10 mouse cellular contexts compared by ENCODE assay signal in the genomic region with DNA sequence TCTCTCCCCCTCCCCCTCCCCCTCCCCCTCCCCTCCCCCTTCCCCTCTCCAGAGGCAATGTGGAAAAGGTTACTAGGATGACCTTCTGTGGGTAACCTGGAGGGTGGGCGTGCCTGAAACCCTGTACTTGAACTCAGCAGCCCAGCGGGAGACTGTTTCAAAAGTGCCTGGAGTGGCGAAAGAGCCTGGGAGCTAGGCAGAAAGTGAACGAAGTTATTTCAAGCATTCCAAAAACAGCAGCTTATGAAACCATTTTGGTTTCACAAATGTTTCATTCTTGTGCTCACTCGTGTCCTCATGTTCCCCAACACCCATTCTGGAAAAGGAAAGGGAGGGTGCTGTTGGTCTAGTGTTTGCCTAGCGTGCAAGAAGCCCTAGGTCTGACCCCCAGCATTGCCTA. TPM values are rescaled to one million over a fixed set of nuclear protein-coding genes. Genes with fewer than 3 reads are reported as not detected.
DNase-seq lines count a peak whose midpoint lies in the region; ATAC-seq lines count a peak whose summit lies in the region.
"Had no signal": no experiment of that assay in that cellular context is flagged by ENCODE, and none has a peak within 500 bp of the region (broad histone marks: within the 10 kb centered on the region; RNA-seq: fewer than 3 reads in every experiment).

No protein-coding gene starts in this region.

- H3K27me3 ChIP-seq in heart, embryonic 10.5 days (ENCODE audit: insufficient read depth, poor library complexity, severe bottlenecking): peaks cover 40% of the 10 kb centered on the region
- 0 out of 2 replicates have a peak, but pooled peaks cover 2% of the 10 kb centered on the region for H3K27me3 ChIP-seq in forebrain, embryonic 16.5 days (replicated peaks; ENCODE audit: control insufficient read depth, insufficient read depth, low read length)
- H3K27me3 ChIP-seq: Patski had no signal

- peak overlapping the region; percentile 18 for H3K9ac ChIP-seq in forebrain, embryonic 16.5 days (replicated peaks; ENCODE audit: low read depth, low read length)

- peak overlapping the region; percentile 100 for H3K4me2 ChIP-seq in forebrain, embryonic 16.5 days (ENCODE audit: low read length)

- DNase-seq in heart, embryonic 10.5 days (ENCODE audit: low spot score): no peak
- DNase-seq in heart, postnatal 36 days: no peak
- peak; percentile 53 for DNase-seq in WW6 (ENCODE audit: low read depth, low spot score)
- DNase-seq in liver: peak; percentile 34
- DNase-seq in naive thymus-derived CD4-positive, alpha-beta T cell, adult 2 months (ENCODE audit: low read depth): peak; percentile 56
- DNase-seq in testis, postnatal 14 days (ENCODE audit: low spot score): no peak

- H3K27ac ChIP-seq in heart, embryonic 10.5 days: no peak overlapping the region
- H3K27ac ChIP-seq in forebrain, embryonic 16.5 days (ENCODE audit: low read length): no peak overlapping the region

- no peaks in the 10 kb centered on the region for H3K9me3 ChIP-seq in heart, embryonic 10.5 days
- H3K9me3 ChIP-seq in forebrain, embryonic 16.5 days (ENCODE audit: control insufficient read depth, low read length): no peaks in the 10 kb centered on the region

- peak overlapping the region; percentile 67 for H3K4me3 ChIP-seq in heart, embryonic 10.5 days
- H3K4me3 ChIP-seq in forebrain, embryonic 16.5 days (replicated peaks; ENCODE audit: low read length): peak overlapping the region; percentile 68

- H3K36me3 ChIP-seq in heart, embryonic 10.5 days: no peaks in the 10 kb centered on the region
- no peaks in the 10 kb centered on the region for H3K36me3 ChIP-seq in forebrain, embryonic 16.5 days (ENCODE audit: control insufficient read depth, insufficient read depth)

- intact Hi-C loops in heart, postnatal 36 days (cut with DNase I): loop anchor here (2.0 to 5.0 kb wide), 4 partner anchors 25 to 177 kb away; no protein-coding TSS in a partner anchor

- no peak for ATAC-seq in forebrain, embryonic 16.5 days
- no peak for ATAC-seq in megakaryocyte-erythroid progenitor cell, adult 5-6 weeks (replicated peaks; ENCODE audit: low FRiP score, low TSS enrichment, poor library complexity, severe bottlenecking)
- ATAC-seq: Patski had no signal

- 24% methylated on average over 6 of the region's 6 CpGs for WGBS in heart, embryonic 10.5 days
- WGBS in forebrain, embryonic 16.5 days: 19% methylated on average over 6 of the region's 6 CpGs

- H3K4me1 ChIP-seq in heart, embryonic 10.5 days: peaks cover 43% of the 10 kb centered on the region
- peaks cover 20% of the 10 kb centered on the region for H3K4me1 ChIP-seq in forebrain, embryonic 16.5 days (replicated peaks; ENCODE audit: control insufficient read depth, insufficient read depth, low read length)

RNA-seq across cellular contexts. Expression of a gene that starts 1.6 kb away (rescaled TPM):
- polyA plus RNA-seq in heart, embryonic 10.5 days (2016; fragmentation: Nextera tagmentation; extraction: Ambion mirVana): 16.0 and 17.0 TPM in 2 replicates
- 10 to 100 TPM; 54.7 to 54.8 TPM for total RNA-seq in heart, postnatal 36 days (2021)
- polyA plus RNA-seq in forebrain, embryonic 16.5 days (2015; fragmentation: Nextera tagmentation; extraction: Ambion mirVana): 58.0 and 62.8 TPM in 2 replicates
- total RNA-seq in megakaryocyte-erythroid progenitor cell, adult 5-6 weeks (2014; fragmentation: Nextera tagmentation): 35.8 and 39.4 TPM in 2 replicates
- total RNA-seq in megakaryocyte-erythroid progenitor cell, adult 5-6 weeks (2017): 18.5 and 30.4 TPM in 2 replicates

RNA-seq across cellular contexts. Expression of a gene that starts 52.6 kb away (rescaled TPM):
- 0.06 TPM in 1 of 2 replicates, not detected in the other for polyA plus RNA-seq in heart, embryonic 10.5 days (2016; fragmentation: Nextera tagmentation; extraction: Ambion mirVana)
- total RNA-seq in heart, postnatal 36 days (2021): not detected
- not detected in 2 replicates for polyA plus RNA-seq in forebrain, embryonic 16.5 days (2015; fragmentation: Nextera tagmentation; extraction: Ambion mirVana)
- not detected in 2 replicates for total RNA-seq in megakaryocyte-erythroid progenitor cell, adult 5-6 weeks (2014; fragmentation: Nextera tagmentation)
- not detected in 2 replicates for total RNA-seq in megakaryocyte-erythroid progenitor cell, adult 5-6 weeks (2017)
- total RNA-seq: left cerebral cortex, adult 8-10 months had no signal

Comparison
In these comparisons a context has a peak if more than half of its experiments do, and no peak if none do; other contexts are left out.
1. DNase-seq: peak in WW6 (single experiment), liver (single experiment) and naive thymus-derived CD4-positive, alpha-beta T cell, adult 2 months (single experiment); none in heart, embryonic 10.5 days (single experiment), heart, postnatal 36 days (0 of 2) and testis, postnatal 14 days (single experiment).